Mouse (Mus musculus): ENCODE results near the gene Wwc1. TPM values are rescaled to one million over a fixed set of nuclear protein-coding genes. Genes with fewer than 3 reads are reported as not detected.
"Not testable (repeated sequence)": the region's sequence is repeated elsewhere in the genome, so short reads cannot be mapped to it uniquely, and the experiment has no call there.

Wwc1 gene
- total RNA-seq, 2 experiments from 2014 or later, result not detected

DNA sequence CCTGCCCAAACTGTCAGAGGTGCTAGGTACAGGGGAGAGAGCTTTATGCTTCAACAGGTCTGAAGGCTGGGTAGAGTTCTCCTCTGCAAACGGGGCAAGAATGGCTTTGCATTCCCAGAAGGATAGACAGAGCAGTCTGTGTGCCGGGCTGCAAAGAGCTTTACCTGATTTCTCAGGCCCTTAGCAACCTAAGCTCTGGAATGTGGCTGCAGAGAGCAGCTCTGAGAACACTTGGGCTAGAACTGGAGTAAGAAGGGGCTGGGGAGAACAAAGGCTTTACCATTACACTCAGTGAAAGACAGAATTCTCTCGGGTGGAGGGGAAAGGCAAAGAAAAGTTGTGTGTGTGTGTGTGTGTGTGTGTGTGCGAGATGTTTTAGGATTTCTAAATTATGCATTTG is 86.9 kb downstream of the Wwc1 start:
- ATAC-seq (replicated peaks; ENCODE audit: poor library complexity, severe bottlenecking), result no peak

DNA sequence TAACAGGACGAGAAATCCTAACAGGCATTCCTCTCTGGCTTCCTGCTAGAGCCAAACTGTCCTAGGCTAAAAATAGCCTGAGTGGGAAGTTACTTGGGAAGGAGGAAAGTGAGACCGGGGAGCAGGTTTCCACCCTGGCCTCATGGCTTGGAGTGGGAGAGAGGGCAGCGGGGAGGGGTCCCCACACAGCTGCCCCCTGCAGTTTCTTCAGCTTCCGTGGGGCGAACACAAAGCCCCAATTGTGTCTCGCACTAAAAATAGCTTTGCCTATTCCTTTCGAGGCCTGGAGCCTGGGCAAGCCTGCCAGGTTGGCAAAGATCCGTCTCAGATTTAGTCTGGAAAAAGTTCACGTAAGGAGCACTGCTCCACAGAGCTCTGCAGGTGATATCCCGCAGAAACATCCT is 87.3 kb downstream of the Wwc1 start:
- no peak for ATAC-seq (replicated peaks; ENCODE audit: poor library complexity, severe bottlenecking)

GRCm38 (mm10) chr11:35892293-35892692 is 88.0 kb downstream of the Wwc1 start:
- ATAC-seq (replicated peaks; ENCODE audit: poor library complexity, severe bottlenecking), result no peak

DNA sequence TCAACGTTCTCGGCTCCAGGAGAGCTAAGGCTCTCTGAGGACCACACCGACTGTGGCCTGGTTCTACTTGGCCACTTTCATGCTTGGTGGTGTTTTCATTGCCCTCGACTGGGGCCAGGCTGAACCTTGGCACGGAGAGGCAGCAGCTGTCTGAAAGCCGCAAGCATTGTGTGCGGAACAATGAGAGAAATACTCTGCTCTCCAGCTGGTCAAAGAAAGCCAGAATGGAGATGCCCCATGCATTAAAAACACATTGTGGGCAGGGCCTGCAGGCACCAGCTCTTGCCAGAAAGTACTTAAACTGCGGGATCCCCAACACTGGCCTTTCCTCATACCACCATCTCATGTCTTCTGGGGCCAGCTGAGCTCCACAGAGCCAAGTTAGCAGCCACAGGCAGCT is 91.5 kb downstream of the Wwc1 start:
- ATAC-seq (replicated peaks; ENCODE audit: poor library complexity, severe bottlenecking), result no peak

DNA sequence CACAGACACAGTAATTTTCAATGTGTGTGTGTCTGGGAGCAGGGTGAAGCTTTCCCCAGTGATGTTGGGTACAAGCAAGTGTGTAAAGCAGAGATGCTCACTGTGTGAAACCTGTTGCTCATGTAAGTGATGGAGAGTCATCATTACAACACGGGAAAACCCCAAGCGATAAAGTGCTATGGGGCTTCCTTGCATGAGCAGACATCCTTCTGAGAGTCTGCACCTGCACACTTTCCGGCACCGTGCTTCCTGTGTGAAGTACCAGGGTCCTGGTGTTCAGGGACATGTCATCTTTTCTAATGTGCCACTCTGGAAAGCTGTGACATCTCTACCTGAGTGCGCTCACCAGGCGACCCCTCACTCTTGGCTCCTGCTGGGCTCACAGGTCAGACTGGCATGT is 97.5 kb downstream of the Wwc1 start:
- no peak for ATAC-seq (replicated peaks; ENCODE audit: poor library complexity, severe bottlenecking)

DNA sequence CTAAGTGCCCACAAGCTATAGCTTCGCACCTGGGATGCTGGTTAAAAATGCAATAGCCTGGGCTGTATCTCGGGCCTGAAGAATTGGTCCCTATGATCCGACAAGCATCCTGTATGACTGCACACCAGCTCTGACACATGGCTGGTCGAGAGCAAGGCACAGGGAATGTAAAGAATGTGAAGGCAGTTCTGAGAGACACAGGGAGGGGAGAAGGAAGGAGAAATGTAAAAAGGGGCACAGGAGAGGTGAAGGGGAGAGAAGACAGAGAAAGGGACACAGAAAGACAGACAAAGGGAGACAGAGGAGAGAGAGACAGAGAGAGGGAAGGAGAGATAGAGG is 101.8 kb downstream of the Wwc1 start:
- ATAC-seq (replicated peaks; ENCODE audit: poor library complexity, severe bottlenecking), result no peak

DNA sequence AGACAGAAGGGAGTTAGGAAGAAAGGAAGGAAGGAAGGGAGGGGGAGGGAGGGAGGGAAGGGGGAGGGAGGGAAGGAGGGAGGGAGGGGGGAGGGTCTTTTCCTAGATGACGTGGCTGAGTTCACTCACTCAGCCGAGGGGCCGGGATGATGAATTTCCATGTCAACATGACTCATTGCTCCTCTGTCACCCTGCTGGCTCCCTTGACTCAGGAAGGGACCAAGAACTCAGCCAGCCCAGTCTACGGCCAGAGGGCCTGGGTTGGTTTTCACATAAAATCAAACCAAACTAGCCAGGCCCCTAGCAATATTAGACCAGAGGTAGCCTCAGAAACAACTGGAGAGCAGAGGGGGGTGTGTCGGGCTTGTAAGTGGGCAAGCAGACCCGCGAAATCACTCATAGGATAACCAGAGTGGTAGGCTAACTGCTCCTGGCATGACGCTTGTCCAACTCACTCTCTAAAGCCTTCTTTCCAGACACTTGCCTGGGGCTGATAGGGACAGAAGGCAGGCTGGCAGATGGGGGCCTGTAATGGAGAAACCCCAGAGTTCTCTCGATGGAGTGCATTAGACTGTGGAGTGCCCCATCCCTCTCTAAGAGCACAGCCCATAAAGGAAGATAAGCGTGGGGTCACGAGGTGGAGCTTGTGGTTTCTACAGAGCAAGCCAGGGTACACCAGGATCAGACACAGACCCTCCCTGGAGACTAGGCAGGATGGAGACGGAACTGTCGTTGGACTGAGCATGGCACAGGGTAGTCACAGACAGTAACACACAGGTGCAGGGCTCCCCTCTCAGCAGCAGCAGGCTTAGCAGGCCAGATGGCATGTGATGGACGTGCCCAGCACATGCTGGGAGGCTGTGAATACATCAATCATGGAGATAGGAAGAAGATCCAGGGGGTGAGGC is 102.4 kb downstream of the Wwc1 start:
- no peak for ATAC-seq (replicated peaks; ENCODE audit: poor library complexity, severe bottlenecking)

- no peak for ATAC-seq (replicated peaks; ENCODE audit: poor library complexity, severe bottlenecking)
Measured at GRCm38 (mm10) chr11:35873624-35874244, 106.6 kb downstream of the Wwc1 start.

DNA sequence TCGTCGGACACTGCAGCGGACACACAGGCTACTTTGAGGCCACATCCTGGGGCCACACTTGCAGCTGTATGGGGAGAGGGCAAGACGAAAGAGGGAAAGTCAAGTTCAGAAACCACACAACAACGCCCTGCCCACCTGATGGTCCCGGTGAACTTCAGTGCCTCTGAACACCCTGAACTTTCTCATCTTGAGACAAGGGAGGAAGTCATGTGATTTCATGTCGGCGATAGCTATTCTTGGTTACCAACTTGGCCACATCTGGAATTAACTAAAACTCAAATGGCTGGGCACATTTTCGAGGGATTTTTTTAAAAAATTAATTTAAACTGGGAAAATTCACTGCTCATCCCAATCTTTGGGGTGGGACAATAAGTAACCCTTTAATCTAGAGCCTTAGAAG is 109.4 kb downstream of the Wwc1 start:
- ATAC-seq (replicated peaks; ENCODE audit: poor library complexity, severe bottlenecking), result no peak

- no peak for ATAC-seq (replicated peaks; ENCODE audit: poor library complexity, severe bottlenecking)
Measured at GRCm38 (mm10) chr11:35866140-35866539, 114.2 kb downstream of the Wwc1 start.

DNA sequence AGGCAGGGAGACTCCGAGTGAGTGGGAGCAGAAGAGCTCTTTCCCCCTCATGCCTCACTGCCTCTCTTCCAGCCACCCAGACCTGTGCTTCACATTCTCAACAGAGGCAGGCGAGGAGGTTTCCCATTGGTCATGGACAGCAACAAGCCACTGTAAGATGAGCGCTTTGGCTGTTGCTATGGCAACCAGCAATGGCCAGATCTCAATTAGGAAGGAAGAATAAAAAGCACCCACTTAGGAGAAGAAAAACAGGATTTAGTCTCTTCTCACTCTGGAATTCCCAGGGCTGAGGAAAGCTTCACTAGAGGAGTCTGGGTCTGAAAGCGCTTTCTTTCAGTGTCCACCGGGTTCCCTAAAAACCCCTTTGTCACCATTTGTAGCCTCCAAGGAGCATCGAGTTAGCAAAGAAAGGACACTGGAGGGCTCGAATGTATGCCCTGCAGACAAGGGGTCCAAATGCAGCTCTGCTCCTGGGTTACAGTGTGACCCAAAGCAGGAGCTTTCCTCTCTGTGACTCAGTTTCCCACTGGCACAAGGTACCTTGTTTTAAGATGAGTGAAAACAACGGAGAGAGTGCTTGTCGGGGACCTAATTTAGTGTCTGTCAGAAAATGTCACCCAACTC is 115.2 kb downstream of the Wwc1 start:
- no peak for ATAC-seq (replicated peaks; ENCODE audit: poor library complexity, severe bottlenecking)

- no peak for ATAC-seq (replicated peaks; ENCODE audit: poor library complexity, severe bottlenecking)
Measured at GRCm38 (mm10) chr11:35863653-35864052, 116.7 kb downstream of the Wwc1 start.

GRCm38 (mm10) chr11:35857395-35858067 is 122.8 kb downstream of the Wwc1 start:
- no peak for ATAC-seq (replicated peaks; ENCODE audit: poor library complexity, severe bottlenecking)

DNA sequence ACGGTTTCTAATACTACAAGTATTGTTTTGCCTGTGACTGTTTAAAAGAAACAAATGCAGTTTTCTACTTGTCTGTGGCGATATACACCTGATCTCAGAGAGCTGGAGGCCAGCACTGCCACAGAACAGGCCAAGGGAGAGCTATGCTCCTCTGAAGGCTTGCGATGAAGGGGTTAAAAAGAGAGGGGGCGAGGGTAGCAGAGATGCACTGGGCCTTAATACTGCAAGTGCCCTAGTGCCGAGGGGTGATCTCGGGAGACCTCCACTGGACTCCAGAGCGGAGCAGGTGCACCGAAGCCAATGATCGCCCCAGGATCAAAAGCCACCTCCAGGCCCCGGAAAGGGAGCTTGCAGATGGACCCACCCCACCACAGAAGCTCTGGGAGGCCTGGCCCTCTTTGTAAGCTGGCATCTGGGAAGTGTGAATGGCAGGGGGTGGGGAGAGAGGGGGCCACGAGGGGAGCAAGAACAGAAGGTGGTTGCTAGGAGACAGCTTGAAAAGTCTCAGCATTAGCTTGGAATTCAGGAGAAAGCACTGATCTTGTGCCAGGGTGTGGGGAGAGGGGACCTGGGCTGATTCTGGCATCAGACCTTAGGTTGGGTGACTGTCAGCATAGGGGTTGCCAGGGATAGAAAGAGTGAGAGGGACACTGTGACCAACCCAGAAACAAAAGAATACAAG is 123.8 kb downstream of the Wwc1 start:
- ATAC-seq (replicated peaks; ENCODE audit: poor library complexity, severe bottlenecking), result no peak

DNA sequence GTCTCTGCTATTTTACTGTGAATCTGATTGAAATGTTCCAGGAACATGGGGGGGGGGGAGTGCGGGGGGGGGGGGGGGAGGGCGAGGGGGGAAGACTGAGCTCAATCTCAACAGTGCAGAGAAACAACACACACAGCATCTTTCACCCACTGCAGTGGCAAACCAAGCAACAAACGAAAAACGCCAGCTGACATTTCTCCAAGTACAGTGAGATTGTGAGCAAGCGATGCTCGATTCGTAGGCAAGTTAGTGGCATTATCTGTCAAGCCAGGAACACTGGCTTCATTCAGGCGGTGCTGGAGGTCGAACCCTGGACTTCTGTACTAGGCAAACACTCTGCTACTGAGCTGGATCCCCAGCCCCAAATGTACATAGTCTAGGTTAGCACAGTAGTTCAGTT is 124.8 kb downstream of the Wwc1 start:
- no peak for ATAC-seq (replicated peaks; ENCODE audit: poor library complexity, severe bottlenecking)

DNA sequence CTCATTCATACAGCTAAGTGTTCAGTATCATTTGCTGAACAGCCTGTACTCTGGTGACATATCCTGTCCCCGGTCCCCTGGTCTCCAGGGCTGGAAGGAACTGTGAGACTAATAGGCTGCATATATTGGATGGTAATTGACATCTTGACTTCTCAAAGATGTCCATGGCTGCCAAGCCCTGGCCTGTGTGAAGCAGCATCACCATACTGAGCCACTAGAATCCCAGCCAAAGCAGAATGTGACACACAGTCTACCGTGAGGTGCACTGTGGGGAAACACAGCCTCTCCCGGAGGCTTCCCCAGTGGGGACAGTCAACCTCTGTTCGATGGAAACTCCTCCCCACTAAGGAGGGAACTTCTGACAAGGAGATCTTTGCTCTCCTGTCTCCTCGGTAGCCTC is 125.4 kb downstream of the Wwc1 start:
- ATAC-seq (replicated peaks; ENCODE audit: poor library complexity, severe bottlenecking), result no peak

GRCm38 (mm10) chr11:35853651-35854050 is 126.7 kb downstream of the Wwc1 start:
- ATAC-seq (replicated peaks; ENCODE audit: poor library complexity, severe bottlenecking), result no peak

GRCm38 (mm10) chr11:35852731-35853130 is 127.6 kb downstream of the Wwc1 start:
- ATAC-seq (replicated peaks; ENCODE audit: poor library complexity, severe bottlenecking), result peak; percentile 69

- no peak for ATAC-seq (replicated peaks; ENCODE audit: poor library complexity, severe bottlenecking)
Measured at GRCm38 (mm10) chr11:35844299-35844698, 136.0 kb downstream of the Wwc1 start.

- ATAC-seq (replicated peaks; ENCODE audit: poor library complexity, severe bottlenecking), result not testable (repeated sequence)
Measured at GRCm38 (mm10) chr11:35842560-35842959, 137.8 kb downstream of the Wwc1 start.
